Mouse (Mus musculus): ENCODE data around the gene Comt.

- no peak for TF ChIP-seq CTCF (IDR thresholded peaks at IDR 0.05; ENCODE audit: control insufficient read depth, insufficient read depth, insufficient read length)
- no peak for TF ChIP-seq USF1 (IDR thresholded peaks at IDR 0.05; ENCODE audit: low read depth)
- no peak for TF ChIP-seq MAX (IDR thresholded peaks at IDR 0.05)
- no peak for TF ChIP-seq MYOG (IDR thresholded peaks at IDR 0.05; ENCODE audit: control insufficient read depth, extremely low read depth, insufficient read length)
- TF ChIP-seq CEBPB (IDR thresholded peaks at IDR 0.05; ENCODE audit: low read depth) = no peak
- no peak for TF ChIP-seq FOSL1 (IDR thresholded peaks at IDR 0.05; ENCODE audit: insufficient read depth, low read length, poor library complexity, severe bottlenecking)
- TF ChIP-seq MYOD1 (IDR thresholded peaks at IDR 0.05; ENCODE audit: control insufficient read depth, insufficient read length, low read depth) = peak; percentile 59
Observed at GRCm38 (mm10) chr16:18464271-18464670, 37.6 kb upstream of the Comt start.

Measured in C2C12 (cell line).